Mouse (Mus musculus) kidney, embryonic 15.5 days (tissue): ENCODE results near the gene Apoc4. TPM values are rescaled to one million over a fixed set of nuclear protein-coding genes. Genes with fewer than 3 reads are reported as not detected.

Source experiments
- ATAC-seq: fragments of 200-750 bp; cut with Nextera tagmentation; replicated peaks from 2 replicates; pipeline ENCODE4 v1.8.0; 2017; ENCODE audit warnings: moderate TSS enrichment; ENCODE audit not compliant: low FRiP score
- H3K27ac ChIP-seq: fragments of 300-500 bp; sonication (generic); 2 replicates; pipeline ENCODE4 v1.5.1; 2015; ENCODE audit warnings: mild to moderate bottlenecking, inconsistent platforms
- H3K27me3 ChIP-seq: fragments of 300-500 bp; sonication (generic); 2 replicates; pipeline ENCODE4 v1.6.1; 2015; ENCODE audit warnings: inconsistent platforms
- H3K36me3 ChIP-seq: fragments of 300-500 bp; sonication (generic); 2 replicates; pipeline ENCODE4 v1.6.1; 2015; ENCODE audit warnings: inconsistent platforms
- H3K4me1 ChIP-seq: fragments of 300-500 bp; sonication (generic); 2 replicates; pipeline ENCODE4 v1.6.1; 2015; ENCODE audit warnings: inconsistent platforms
- H3K4me2 ChIP-seq: fragments of 300-500 bp; sonication (generic); 2 replicates; pipeline ENCODE4 v1.6.1; 2015; ENCODE audit warnings: moderate library complexity, mild to moderate bottlenecking, inconsistent platforms
- H3K4me3 ChIP-seq: fragments of 300-500 bp; sonication (generic); replicated peaks from 2 replicates; pipeline ENCODE4 v1.5.1; 2015; ENCODE audit warnings: mild to moderate bottlenecking, inconsistent platforms
- H3K9ac ChIP-seq: fragments of 300-500 bp; sonication (generic); 2 replicates; pipeline ENCODE4 v1.6.1; 2015; ENCODE audit warnings: mild to moderate bottlenecking, inconsistent platforms
- H3K9me3 ChIP-seq: fragments of 300-500 bp; sonication (generic); replicated peaks from 2 replicates; pipeline ENCODE4 v1.6.1; 2016; ENCODE audit warnings: inconsistent platforms
- WGBS: fragments of 180-500 bp; shearing (Covaris S2); methylation state at CpG from one replicate; pipeline ENCODE4 v1.1.7; 2015; ENCODE audit warnings: mixed read lengths; 5-methylcytosine and 5-hydroxymethylcytosine counted together
- polyA plus RNA-seq: library from polyadenylated mRNA; unstranded; fragments of >200 nt; fragmentation: Nextera tagmentation; extraction: Ambion mirVana; gene quantifications from 2 replicates; pipeline ENCODE4 v1.2.1, GENCODE M21; 2015

Apoc4 gene
- polyA plus RNA-seq, 1 experiment from 2014 or later: 6.6 TPM

DNA sequence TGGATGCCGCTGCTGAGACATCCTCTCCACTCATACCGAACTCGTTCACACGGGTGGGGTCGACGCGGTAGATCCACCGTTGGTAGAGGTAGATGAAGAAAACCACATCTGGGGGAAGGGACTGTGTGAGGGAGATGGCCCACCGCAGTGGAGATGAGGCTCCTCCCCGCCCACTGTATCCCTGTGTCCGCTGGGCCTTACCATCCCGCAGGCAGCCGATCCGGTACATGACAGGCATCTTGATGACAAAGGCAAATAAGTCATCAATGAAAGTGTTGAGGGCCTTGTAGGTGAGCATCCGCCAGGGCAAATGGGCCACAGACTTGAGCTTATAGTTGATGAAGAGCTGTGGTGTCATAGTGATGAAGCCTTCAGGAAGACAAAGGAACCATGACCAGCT is 47.4 kb downstream of the Apoc4 start:
- H3K9me3 ChIP-seq: no peaks in the 10 kb centered on the region
- 95% methylated on average over 15 of the region's 15 CpGs for WGBS
- peaks cover 72% of the 10 kb centered on the region for H3K36me3 ChIP-seq
- no peak for ATAC-seq
- no peaks in the 10 kb centered on the region for H3K27me3 ChIP-seq
- H3K4me2 ChIP-seq: no peak overlapping the region
- no peak overlapping the region for H3K4me3 ChIP-seq
- H3K9ac ChIP-seq: no peak overlapping the region
- 0 out of 2 replicates have a peak, but pooled peaks cover 5% of the 10 kb centered on the region for H3K4me1 ChIP-seq
- H3K27ac ChIP-seq: no peak overlapping the region

DNA sequence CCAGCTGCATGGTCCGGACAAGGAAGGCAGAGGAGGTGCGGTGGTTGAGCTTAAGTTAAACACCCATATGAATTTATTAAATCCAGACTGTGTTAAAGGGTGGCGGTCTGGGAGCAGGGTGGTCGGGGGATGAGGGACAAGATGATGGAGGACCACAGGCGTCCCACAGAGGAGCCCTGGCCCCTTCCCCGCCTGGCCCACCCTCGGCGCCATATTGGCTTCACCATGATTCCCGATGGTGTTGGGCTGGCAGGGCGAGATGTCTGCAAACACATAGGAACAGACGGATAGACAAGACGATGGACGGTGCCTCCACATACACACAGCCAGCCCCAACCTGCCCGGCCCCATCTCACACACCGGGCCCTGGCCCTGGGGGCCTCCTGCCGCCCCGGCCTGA is 48.1 kb downstream of the Apoc4 start:
- peaks cover 66% of the 10 kb centered on the region for H3K36me3 ChIP-seq
- H3K4me3 ChIP-seq: no peak overlapping the region
- H3K4me1 ChIP-seq: peaks cover 6% of the 10 kb centered on the region; the same call in 1 of the 2 replicates
- no peaks in the 10 kb centered on the region for H3K27me3 ChIP-seq
- H3K9ac ChIP-seq: no peak overlapping the region
- no peak overlapping the region for H3K4me2 ChIP-seq
- 92% methylated on average over 17 of the region's 17 CpGs for WGBS
- ATAC-seq: no peak
- H3K27ac ChIP-seq: no peak overlapping the region
- no peaks in the 10 kb centered on the region for H3K9me3 ChIP-seq

DNA sequence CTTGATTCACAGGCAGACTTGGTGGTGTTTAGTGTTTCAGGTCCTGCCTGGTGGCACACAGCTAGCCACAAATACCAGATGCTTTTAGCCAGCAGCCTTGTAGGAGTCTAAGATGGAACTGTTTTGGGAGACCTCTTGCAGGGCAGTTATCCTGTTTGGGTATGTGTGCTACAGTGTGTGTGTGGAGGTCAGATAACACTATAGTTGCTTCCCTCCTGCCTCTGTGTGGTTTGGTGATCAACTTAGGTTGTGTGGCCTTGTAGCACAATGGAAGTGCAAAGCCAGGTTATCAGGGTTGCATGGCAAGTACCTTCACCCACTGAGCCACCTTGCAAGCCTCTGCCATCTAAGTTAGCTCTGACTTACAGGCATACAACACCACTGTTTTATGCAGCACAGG is 48.6 kb downstream of the Apoc4 start:
- no peaks in the 10 kb centered on the region for H3K9me3 ChIP-seq
- H3K4me3 ChIP-seq: no peak overlapping the region
- ATAC-seq: no peak
- H3K9ac ChIP-seq: no peak overlapping the region
- no peaks in the 10 kb centered on the region for H3K27me3 ChIP-seq
- no peak overlapping the region for H3K27ac ChIP-seq
- no peak overlapping the region for H3K4me2 ChIP-seq
- H3K36me3 ChIP-seq: peaks cover 61% of the 10 kb centered on the region
- peaks cover 11% of the 10 kb centered on the region; the same call in 1 of the 2 replicates for H3K4me1 ChIP-seq

DNA sequence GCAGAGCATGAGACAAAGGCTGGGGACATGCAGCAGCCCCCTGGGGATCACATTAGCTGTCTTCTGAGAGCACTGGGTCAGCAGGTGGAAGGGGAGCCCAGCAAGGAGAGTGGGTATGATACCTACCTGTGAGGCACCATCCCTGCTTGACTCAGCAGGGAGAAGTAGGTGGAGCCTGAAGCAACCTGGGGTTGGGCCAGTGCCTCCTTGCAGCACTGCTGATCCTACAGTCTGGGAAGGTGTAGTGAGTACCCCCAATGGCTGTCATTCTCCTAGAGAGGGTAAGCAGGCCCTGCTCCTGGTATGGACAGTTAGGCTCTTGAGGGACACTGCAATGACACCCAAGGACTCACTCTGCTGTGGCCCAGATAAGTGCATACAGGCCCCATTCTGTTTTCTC is 49.0 kb downstream of the Apoc4 start:
- H3K27me3 ChIP-seq: no peaks in the 10 kb centered on the region
- no peak overlapping the region for H3K4me2 ChIP-seq
- H3K9me3 ChIP-seq: no peaks in the 10 kb centered on the region
- H3K36me3 ChIP-seq: peaks cover 57% of the 10 kb centered on the region
- peaks cover 12% of the 10 kb centered on the region; the same call in 1 of the 2 replicates for H3K4me1 ChIP-seq
- no peak overlapping the region for H3K27ac ChIP-seq
- no peak overlapping the region for H3K4me3 ChIP-seq
- no peak for ATAC-seq
- H3K9ac ChIP-seq: no peak overlapping the region

DNA sequence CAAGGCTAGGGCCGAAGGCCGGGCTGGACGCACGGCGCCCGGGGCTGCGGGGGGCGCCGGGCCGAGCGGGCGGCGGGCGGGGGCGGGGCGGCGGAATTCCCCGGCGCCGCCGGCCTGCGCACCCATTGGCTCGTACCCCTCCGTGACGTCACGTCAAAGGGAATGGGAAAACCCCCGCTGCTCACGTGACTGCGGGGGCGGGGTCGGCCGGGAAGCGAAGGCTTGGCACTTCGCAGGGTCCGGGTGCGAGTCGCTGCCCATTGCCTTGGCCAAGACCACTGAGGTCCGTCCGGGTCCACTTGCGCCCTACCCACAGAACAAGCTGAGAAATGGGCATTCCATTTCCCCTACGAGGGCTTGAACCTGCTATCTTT is 51.9 kb downstream of the Apoc4 start, which contains the start of gene Relb:
Gene Relb (minus strand): TSS at position 78 of the 374 bp plus-strand sequence.
- under 1% methylated on average over 39 of the region's 41 CpGs for WGBS
- peak within 1 kb of the TSS; percentile 41 for H3K9ac ChIP-seq
- H3K27me3 ChIP-seq: no peaks in the 10 kb centered on the region
- H3K4me1 ChIP-seq: peaks cover 12% of the 10 kb centered on the region; the same call in 1 of the 2 replicates
- peak within 1 kb of the TSS; percentile 69 for H3K4me3 ChIP-seq
- no peaks in the 10 kb centered on the region for H3K9me3 ChIP-seq
- H3K4me2 ChIP-seq: peak within 1 kb of the TSS; percentile 90
- peak within 1 kb of the TSS; percentile 85 for H3K27ac ChIP-seq
- peak; percentile 69; the same call in 1 of the 2 replicates for ATAC-seq
- H3K36me3 ChIP-seq: peaks cover 27% of the 10 kb centered on the region

DNA sequence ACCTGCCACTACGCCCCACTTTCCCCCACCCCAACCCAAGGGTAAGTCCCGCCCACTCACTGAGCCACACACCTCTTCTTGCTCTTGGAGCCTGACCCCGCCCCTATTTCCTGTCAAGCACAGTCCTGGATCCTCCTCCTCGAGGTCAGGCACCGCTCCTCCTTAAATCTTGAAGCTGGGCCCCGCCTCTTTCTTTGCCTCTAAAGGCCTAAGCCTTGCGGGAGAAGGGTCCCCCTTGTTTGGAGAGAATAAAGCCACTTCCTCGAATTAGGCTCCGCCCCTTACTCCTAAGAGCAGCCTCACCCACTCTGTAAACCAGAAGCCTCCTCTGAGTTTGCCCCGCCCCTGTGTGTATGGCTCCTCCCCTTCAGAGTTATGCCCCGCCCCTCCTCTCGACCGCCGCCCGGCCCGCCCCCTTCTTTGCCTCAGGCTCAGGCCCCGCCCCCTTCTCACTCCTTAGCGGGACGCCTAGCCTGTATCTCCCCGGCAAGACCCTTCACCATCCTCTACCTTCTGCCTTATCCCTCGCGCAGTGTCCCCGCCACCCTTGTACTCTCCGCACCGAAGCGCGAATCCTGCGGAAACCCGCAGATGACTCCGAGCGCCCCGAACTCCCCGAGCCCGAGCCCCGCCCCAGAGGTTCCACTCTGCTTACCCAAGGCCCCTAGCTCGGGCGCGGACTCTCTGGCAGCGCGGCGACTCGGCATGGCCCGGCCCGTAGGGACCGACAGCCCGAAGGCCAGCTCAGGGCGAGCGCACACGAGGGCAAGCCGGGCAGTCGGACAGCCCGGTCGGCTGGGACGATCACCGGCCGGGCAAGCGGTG is 52.5 kb downstream of the Apoc4 start:
- peak; percentile 94 for ATAC-seq
- peak overlapping the region; percentile 85 for H3K27ac ChIP-seq
- H3K4me2 ChIP-seq: peak overlapping the region; percentile 90
- no peaks in the 10 kb centered on the region for H3K27me3 ChIP-seq
- H3K4me3 ChIP-seq: peak overlapping the region; percentile 69
- peak overlapping the region; percentile 41 for H3K9ac ChIP-seq
- H3K9me3 ChIP-seq: no peaks in the 10 kb centered on the region
- H3K36me3 ChIP-seq: peaks cover 21% of the 10 kb centered on the region
- 2% methylated on average over 57 of the region's 57 CpGs for WGBS
- peaks cover 12% of the 10 kb centered on the region; the same call in 1 of the 2 replicates for H3K4me1 ChIP-seq

DNA sequence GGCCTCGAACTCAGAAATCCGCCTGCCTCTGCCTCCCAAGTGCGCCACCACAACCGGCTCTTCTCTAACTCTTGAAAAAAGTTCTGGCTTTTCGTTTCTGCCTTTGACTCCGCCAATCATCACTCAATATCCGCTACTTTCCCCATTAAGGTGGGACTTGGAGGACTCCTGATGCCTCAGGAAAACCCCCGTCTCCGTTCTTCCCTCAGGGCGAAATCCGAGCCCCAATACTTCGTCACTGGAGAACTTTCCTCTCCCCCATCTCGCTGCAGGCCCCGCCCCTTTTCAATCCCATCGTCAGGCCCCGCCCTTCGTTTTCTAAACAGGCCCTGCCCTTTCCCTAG is 53.1 kb downstream of the Apoc4 start:
- H3K9ac ChIP-seq: no peak overlapping the region
- 14% methylated on average over 17 of the region's 17 CpGs for WGBS

More for the DNA sequence above, 53.1 kb downstream of the Apoc4 start:
- Histone ChIP-seq H3K36me3 (peaks cover 15% of the 10 kb centered on the region), H3K4me3 (peak overlapping the region; percentile 69), H3K9me3 (no peaks in the 10 kb centered on the region), H3K4me1 (peaks cover 12% of the 10 kb centered on the region; the same call in 1 of the 2 replicates), H3K4me2 (peak overlapping the region; percentile 90), H3K27me3 (no peaks in the 10 kb centered on the region), H3K27ac (peak overlapping the region; percentile 85)
- ATAC-seq: no peak; the same call in 1 of the 2 replicates

Other genes with a start within 250 kb of the Apoc4 start
- gene Mark4, start 222.7 kb downstream of the Apoc4 start, polyA plus RNA-seq: 6.6 and 9.4 TPM in 2 replicates
- 3.0 TPM in 2 replicates for gene Exoc3l2, start 218.1 kb downstream of the Apoc4 start, polyA plus RNA-seq
- 2.3 and 2.6 TPM in 2 replicates for gene Bloc1s3, start 173.1 kb downstream of the Apoc4 start, polyA plus RNA-seq
- 76.2 and 81.2 TPM in 2 replicates for gene Trappc6a, start 173.1 kb downstream of the Apoc4 start, polyA plus RNA-seq
- gene Nkpd1, start 163.6 kb downstream of the Apoc4 start, polyA plus RNA-seq: 0.10 and 0.15 TPM in 2 replicates
- gene Ppp1r37, start 118.4 kb downstream of the Apoc4 start, polyA plus RNA-seq: 21.3 and 24.4 TPM in 2 replicates
- gene Zfp296, start 104.2 kb downstream of the Apoc4 start, polyA plus RNA-seq: 0.55 and 0.66 TPM in 2 replicates
- 148 and 161 TPM in 2 replicates for gene Gemin7, start 103.9 kb downstream of the Apoc4 start, polyA plus RNA-seq
- 50.6 and 58.6 TPM in 2 replicates for gene Clasrp, start 77.0 kb downstream of the Apoc4 start, polyA plus RNA-seq
- gene Relb, start 52.0 kb downstream of the Apoc4 start, polyA plus RNA-seq: 8.8 and 10.0 TPM in 2 replicates
- 81.9 and 91.5 TPM in 2 replicates for gene Clptm1, start 16.4 kb downstream of the Apoc4 start, polyA plus RNA-seq
- gene Apoc2, start 3.5 kb downstream of the Apoc4 start, polyA plus RNA-seq: 8.8 and 13.1 TPM in 2 replicates
- 2.5 TPM in 1 of 2 replicates, not detected in the other for gene Gm44805, start 56 bp downstream of the Apoc4 start, polyA plus RNA-seq
- 15.7 and 20.7 TPM in 2 replicates for gene Apoc1, start 11.2 kb upstream of the Apoc4 start, polyA plus RNA-seq
- gene Apoe, start 17.7 kb upstream of the Apoc4 start, polyA plus RNA-seq: 259 and 340 TPM in 2 replicates
- 168 and 177 TPM in 2 replicates for gene Tomm40, start 34.0 kb upstream of the Apoc4 start, polyA plus RNA-seq
- gene Nectin2, start 69.0 kb upstream of the Apoc4 start, polyA plus RNA-seq: 130 and 138 TPM in 2 replicates
- 244 and 257 TPM in 2 replicates for gene Bcam, start 89.5 kb upstream of the Apoc4 start, polyA plus RNA-seq
- 8.3 and 9.1 TPM in 2 replicates for gene Cblc, start 115.3 kb upstream of the Apoc4 start, polyA plus RNA-seq
- 3.9 and 4.9 TPM in 2 replicates for gene Bcl3, start 141.3 kb upstream of the Apoc4 start, polyA plus RNA-seq
- gene Gm19345, start 170.5 kb upstream of the Apoc4 start, polyA plus RNA-seq: 0.16 TPM in 1 of 2 replicates, not detected in the other
- not detected in 2 replicates for gene Ceacam16, start 179.8 kb upstream of the Apoc4 start, polyA plus RNA-seq
- gene Ceacam19, start 206.5 kb upstream of the Apoc4 start, polyA plus RNA-seq: 0.09 TPM in 1 of 2 replicates, not detected in the other
- gene Pvr, start 239.7 kb upstream of the Apoc4 start, polyA plus RNA-seq: 13.7 and 13.9 TPM in 2 replicates